Mouse (Mus musculus) heart, postnatal 4 days (tissue): ENCODE measurements around the gene Has1. TPM values are rescaled to one million over a fixed set of nuclear protein-coding genes. Genes with fewer than 3 reads are reported as not detected.

Experiments used
- microRNA-seq, 2 experiments: library from miRNA; unstranded; fragments of <30 nt; microRNA quantifications; one replicate each; pipeline ENCODE4 v1.2.0; 2021 to 2022
- total RNA-seq, 2 experiments: library from RNA; stranded (reverse); gene quantifications; 2 replicates each; pipeline ENCODE4 v1.2.3; 2021

Has1 gene
- total RNA-seq, 2 experiments from 2014 or later = 0.55 to 1.4 TPM

Small RNA genes lying within 50 kb of the gene (microRNA-seq; reads per million reads assigned to microRNA genes)
- gene Gm25927 (0 reads per million in 2 experiments), gene Mir125a (11,005 to 13,308 reads per million in 2 experiments), gene Mir99b (23,810 to 25,090 reads per million in 2 experiments), gene Mirlet7e (0 reads per million in 2 experiments)

Other genes starting within 250 kb of the Has1 start
- gene Lnpep, start 230.2 kb downstream of the Has1 start, total RNA-seq = 100 to 1,000 TPM; 134 to 135 TPM
- gene Vmn2r90, start 151.5 kb downstream of the Has1 start, total RNA-seq = not detected
- gene Spaca6, start 28.0 kb downstream of the Has1 start, total RNA-seq = 10 to 100 TPM; 36.1 to 38.8 TPM
- gene Fpr1, start 28.7 kb upstream of the Has1 start, total RNA-seq = not detected
- gene Fpr2, start 32.6 kb upstream of the Has1 start, total RNA-seq = under 1 TPM; 0.24 to 0.41 TPM
- not detected for gene Fpr3, start 32.6 kb upstream of the Has1 start, total RNA-seq
- not detected for gene Fpr-rs4, start 166.5 kb upstream of the Has1 start, total RNA-seq
- not detected for gene Vmn2r124, start 194.2 kb upstream of the Has1 start, total RNA-seq
- not detected for gene Vmn2r91, start 229.8 kb upstream of the Has1 start, total RNA-seq